Mouse (Mus musculus): Measurements from ENCODE around the gene Dapp1. TPM values are rescaled to one million over a fixed set of nuclear protein-coding genes. Genes with fewer than 3 reads are reported as not detected.

The Dapp1 gene
- polyA plus RNA-seq, 1 experiment, result 48.5 TPM

- Histone ChIP-seq H3K4me1 (ENCODE audit: control insufficient read depth, insufficient read depth, low read length) (0 out of 2 replicates have a peak, but pooled peaks cover 2% of the 10 kb centered on the region), H3K27ac (ENCODE audit: insufficient read depth, low read depth, low read length) (no peak overlapping the region), H3K4me3 (ENCODE audit: insufficient read depth, low read length) (no peak overlapping the region)
- no peak for TF ChIP-seq POLR2A (IDR thresholded peaks at IDR 0.05; ENCODE audit: borderline replicate concordance, low read depth, low read length)
- no peak for TF ChIP-seq CTCF (IDR thresholded peaks at IDR 0.05; ENCODE audit: low read depth, low read length)
Observed at GRCm38 (mm10) chr3:138008152-138008551, 26.8 kb upstream of the Dapp1 start.

GRCm38 (mm10) chr3:138006896-138007295, 25.6 kb upstream of the Dapp1 start:
- TF ChIP-seq POLR2A (IDR thresholded peaks at IDR 0.05; ENCODE audit: borderline replicate concordance, low read depth, low read length) (no peak), CTCF (IDR thresholded peaks at IDR 0.05; ENCODE audit: low read depth, low read length) (no peak)
- no peak overlapping the region for H3K27ac ChIP-seq (ENCODE audit: insufficient read depth, low read depth, low read length)
- H3K4me1 ChIP-seq (ENCODE audit: control insufficient read depth, insufficient read depth, low read length), result no peaks in the 10 kb centered on the region
- H3K4me3 ChIP-seq (ENCODE audit: insufficient read depth, low read length), result no peak overlapping the region

GRCm38 (mm10) chr3:138003264-138003663, 21.9 kb upstream of the Dapp1 start:
- peaks cover 12% of the 10 kb centered on the region for H3K4me1 ChIP-seq (ENCODE audit: control insufficient read depth, insufficient read depth, low read length)
- H3K4me3 ChIP-seq (ENCODE audit: insufficient read depth, low read length), result no peak overlapping the region
- no peak for TF ChIP-seq POLR2A (IDR thresholded peaks at IDR 0.05; ENCODE audit: borderline replicate concordance, low read depth, low read length)
- no peak for TF ChIP-seq CTCF (IDR thresholded peaks at IDR 0.05; ENCODE audit: low read depth, low read length)
- no peak overlapping the region for H3K27ac ChIP-seq (ENCODE audit: insufficient read depth, low read depth, low read length)

GRCm38 (mm10) chr3:138002545-138002944, 21.2 kb upstream of the Dapp1 start:
- TF ChIP-seq POLR2A (IDR thresholded peaks at IDR 0.05; ENCODE audit: borderline replicate concordance, low read depth, low read length), result no peak
- TF ChIP-seq CTCF (IDR thresholded peaks at IDR 0.05; ENCODE audit: low read depth, low read length), result no peak
- H3K4me3 ChIP-seq (ENCODE audit: insufficient read depth, low read length), result no peak overlapping the region
- no peak overlapping the region for H3K27ac ChIP-seq (ENCODE audit: insufficient read depth, low read depth, low read length)
- H3K4me1 ChIP-seq (ENCODE audit: control insufficient read depth, insufficient read depth, low read length), result peaks cover 12% of the 10 kb centered on the region

GRCm38 (mm10) chr3:138001865-138002264, 20.5 kb upstream of the Dapp1 start:
- Histone ChIP-seq H3K4me3 (ENCODE audit: insufficient read depth, low read length) (no peak overlapping the region), H3K27ac (ENCODE audit: insufficient read depth, low read depth, low read length) (no peak overlapping the region), H3K4me1 (ENCODE audit: control insufficient read depth, insufficient read depth, low read length) (peaks cover 12% of the 10 kb centered on the region)
- no peak for TF ChIP-seq CTCF (IDR thresholded peaks at IDR 0.05; ENCODE audit: low read depth, low read length)
- no peak for TF ChIP-seq POLR2A (IDR thresholded peaks at IDR 0.05; ENCODE audit: borderline replicate concordance, low read depth, low read length)

- Histone ChIP-seq H3K4me3 (ENCODE audit: insufficient read depth, low read length) (no peak overlapping the region), H3K4me1 (ENCODE audit: control insufficient read depth, insufficient read depth, low read length) (peaks cover 12% of the 10 kb centered on the region), H3K27ac (ENCODE audit: insufficient read depth, low read depth, low read length) (no peak overlapping the region)
- TF ChIP-seq CTCF (IDR thresholded peaks at IDR 0.05; ENCODE audit: low read depth, low read length), result no peak
- no peak for TF ChIP-seq POLR2A (IDR thresholded peaks at IDR 0.05; ENCODE audit: borderline replicate concordance, low read depth, low read length)
Observed at GRCm38 (mm10) chr3:138000724-138001069, 19.4 kb upstream of the Dapp1 start.

- Histone ChIP-seq H3K4me1 (ENCODE audit: control insufficient read depth, insufficient read depth, low read length) (peaks cover 12% of the 10 kb centered on the region), H3K4me3 (ENCODE audit: insufficient read depth, low read length) (no peak overlapping the region), H3K27ac (ENCODE audit: insufficient read depth, low read depth, low read length) (no peak overlapping the region)
- TF ChIP-seq CTCF (IDR thresholded peaks at IDR 0.05; ENCODE audit: low read depth, low read length) (no peak), POLR2A (IDR thresholded peaks at IDR 0.05; ENCODE audit: borderline replicate concordance, low read depth, low read length) (no peak)
Observed at GRCm38 (mm10) chr3:138000062-138000723, 18.8 kb upstream of the Dapp1 start.

- H3K4me3 ChIP-seq (ENCODE audit: insufficient read depth, low read length), result no peak overlapping the region
Observed at GRCm38 (mm10) chr3:137999224-137999790, 18.0 kb upstream of the Dapp1 start.

GRCm38 (mm10) chr3:137998491-137999223, 17.3 kb upstream of the Dapp1 start:
- no peak overlapping the region for H3K27ac ChIP-seq (ENCODE audit: insufficient read depth, low read depth, low read length)
- no peak for TF ChIP-seq POLR2A (IDR thresholded peaks at IDR 0.05; ENCODE audit: borderline replicate concordance, low read depth, low read length)
- no peak for TF ChIP-seq CTCF (IDR thresholded peaks at IDR 0.05; ENCODE audit: low read depth, low read length)
- H3K4me3 ChIP-seq (ENCODE audit: insufficient read depth, low read length), result no peak overlapping the region
- peaks cover 12% of the 10 kb centered on the region for H3K4me1 ChIP-seq (ENCODE audit: control insufficient read depth, insufficient read depth, low read length)

More at GRCm38 (mm10) chr3:137999224-137999790, 18.0 kb upstream of the Dapp1 start:
- no peak for TF ChIP-seq CTCF (IDR thresholded peaks at IDR 0.05; ENCODE audit: low read depth, low read length)
- no peak overlapping the region for H3K27ac ChIP-seq (ENCODE audit: insufficient read depth, low read depth, low read length)
- H3K4me1 ChIP-seq (ENCODE audit: control insufficient read depth, insufficient read depth, low read length), result peaks cover 12% of the 10 kb centered on the region

- Histone ChIP-seq H3K4me3 (ENCODE audit: insufficient read depth, low read length) (no peak overlapping the region), H3K4me1 (ENCODE audit: control insufficient read depth, insufficient read depth, low read length) (peaks cover 5% of the 10 kb centered on the region), H3K27ac (ENCODE audit: insufficient read depth, low read depth, low read length) (no peak overlapping the region)
- TF ChIP-seq POLR2A (IDR thresholded peaks at IDR 0.05; ENCODE audit: borderline replicate concordance, low read depth, low read length) (no peak), CTCF (IDR thresholded peaks at IDR 0.05; ENCODE audit: low read depth, low read length) (no peak)
Observed at GRCm38 (mm10) chr3:137995486-137995885, 14.1 kb upstream of the Dapp1 start.

Data from bone marrow macrophage, adult 2 months (primary cell).